Mouse (Mus musculus) WW6 (cell line): Measurements from ENCODE around the gene Cxcl15.
"Not testable (repeated sequence)": the region's sequence is repeated elsewhere in the genome, so short reads cannot be mapped to it uniquely, and the experiment has no call there.

Experiments used
- DNase-seq: peaks from one replicate; pipeline ENCODE4 v3.0.0-alpha.2; 2013; ENCODE audit warnings: low read depth, low spot score

Gene Cxcl15

GRCm38 (mm10) chr5:90789306-90790073 is 4.8 kb upstream of the Cxcl15 start:
- DNase-seq: no peak

- no peak for DNase-seq
These were observed 4.2 kb upstream of the Cxcl15 start for GRCm38 (mm10) chr5:90790074-90790502.

- not testable (repeated sequence) for DNase-seq
These were observed 1.1 kb downstream of the Cxcl15 start for GRCm38 (mm10) chr5:90795392-90795791.

- no peak for DNase-seq
These were observed 10.2 kb downstream of the Cxcl15 start for GRCm38 (mm10) chr5:90804574-90804973.

GRCm38 (mm10) chr5:90806050-90806449 is 11.7 kb downstream of the Cxcl15 start:
- no peak for DNase-seq

GRCm38 (mm10) chr5:90807176-90807950 is 13.0 kb downstream of the Cxcl15 start:
- DNase-seq: no peak

- DNase-seq: no peak
These were observed 25.4 kb downstream of the Cxcl15 start for GRCm38 (mm10) chr5:90819756-90820155.

GRCm38 (mm10) chr5:90832145-90832767 is 37.9 kb downstream of the Cxcl15 start:
- no peak for DNase-seq

- DNase-seq: no peak
These were observed 38.5 kb downstream of the Cxcl15 start for GRCm38 (mm10) chr5:90832768-90833388.

- no peak for DNase-seq
These were observed 40.1 kb downstream of the Cxcl15 start for GRCm38 (mm10) chr5:90834436-90834835.

GRCm38 (mm10) chr5:90838582-90838981 is 44.2 kb downstream of the Cxcl15 start:
- no peak for DNase-seq

- DNase-seq: no peak
These were observed 46.9 kb downstream of the Cxcl15 start for GRCm38 (mm10) chr5:90840902-90841869.

GRCm38 (mm10) chr5:90843891-90844290 is 49.6 kb downstream of the Cxcl15 start:
- DNase-seq: no peak

- not testable (repeated sequence) for DNase-seq
These were observed 55.8 kb downstream of the Cxcl15 start for GRCm38 (mm10) chr5:90850096-90850495.

- DNase-seq: not testable (repeated sequence)
These were observed 57.1 kb downstream of the Cxcl15 start for GRCm38 (mm10) chr5:90851391-90851790.
